Mouse (Mus musculus): ENCODE data around the gene Fbxo24.
A peak's percentile ranks its signal among the peaks of the same experiment; 100 is the strongest.

- TF ChIP-seq POLR2A (IDR thresholded peaks at IDR 0.05; ENCODE audit: insufficient read length, low read depth) = no peak
- TF ChIP-seq MYOD1 (IDR thresholded peaks at IDR 0.05; ENCODE audit: control insufficient read depth in 1 of 3, insufficient read length in 2 of 3, low read depth in 2 of 3) = peak in 2 of 3 experiments; percentile 7 to 34
- TF ChIP-seq E2F4 (IDR thresholded peaks at IDR 0.05; ENCODE audit: insufficient read depth) = no peak
- TF ChIP-seq MAX (IDR thresholded peaks at IDR 0.05; ENCODE audit: low read depth) = no peak
- no peak for TF ChIP-seq TCF12 (IDR thresholded peaks at IDR 0.05; ENCODE audit: insufficient read depth, poor library complexity, severe bottlenecking)
- no peak for TF ChIP-seq MYOG (IDR thresholded peaks at IDR 0.05; ENCODE audit: control insufficient read depth in 1 of 3, insufficient read depth in 1 of 3, insufficient read length in 2 of 3, low read depth in 2 of 3)
- no peak for TF ChIP-seq SRF (IDR thresholded peaks at IDR 0.05; ENCODE audit: control insufficient read depth, insufficient read length, low read depth)
- TF ChIP-seq CEBPB (IDR thresholded peaks at IDR 0.05; ENCODE audit: insufficient read depth, poor library complexity, severe bottlenecking) = no peak
- no peak for TF ChIP-seq USF1 (IDR thresholded peaks at IDR 0.05; ENCODE audit: low read depth)
- no peak for TF ChIP-seq POLR2AphosphoS2 (IDR thresholded peaks at IDR 0.05; ENCODE audit: insufficient read length, low read depth)
Measured at GRCm38 (mm10) chr5:137607860-137608653, 20.7 kb downstream of the Fbxo24 start.
